Mouse (Mus musculus): ENCODE data around the gene Kdm6a. TPM values are rescaled to one million over a fixed set of nuclear protein-coding genes. Genes with fewer than 3 reads are reported as not detected.
A peak's percentile ranks its signal among the peaks of the same experiment; 100 is the strongest.

Gene Kdm6a
- 25.1 and 27.2 TPM in 2 replicates for polyA plus RNA-seq (2014; fragmentation: Nextera tagmentation; extraction: Ambion mirVana)

GRCm38 (mm10) chrX:18162192-18162857 lies at the start of gene Kdm6a:
Gene Kdm6a (plus strand): TSS chrX:18162575.
- Histone ChIP-seq H3K27me3 (ENCODE audit: control insufficient read depth, insufficient read depth, low read length) (no peaks in the 10 kb centered on the region), H3K9me3 (replicated peaks; ENCODE audit: control insufficient read depth, low read length) (no peaks in the 10 kb centered on the region), H3K9ac (ENCODE audit: low read depth, low read length) (peak within 1 kb of the TSS; percentile 93), H3K4me2 (peak within 1 kb of the TSS; percentile 69), H3K4me1 (ENCODE audit: control insufficient read depth, insufficient read depth, low read length) (no peaks in the 10 kb centered on the region), H3K27ac (ENCODE audit: low read depth, low read length) (peak within 1 kb of the TSS; percentile 97), H3K36me3 (ENCODE audit: control insufficient read depth, insufficient read depth, low read length) (no peaks in the 10 kb centered on the region), H3K4me3 (ENCODE audit: low read depth, low read length) (peak within 1 kb of the TSS; percentile 85)
- under 1% methylated on average over 48 of the region's 50 CpGs for whole genome bisulfite sequencing (ENCODE audit: insufficient replicate concordance)
- ATAC-seq (replicated peaks; ENCODE audit: insufficient number of reproducible peaks, low FRiP score, low TSS enrichment) = peak; percentile 99

DNA sequence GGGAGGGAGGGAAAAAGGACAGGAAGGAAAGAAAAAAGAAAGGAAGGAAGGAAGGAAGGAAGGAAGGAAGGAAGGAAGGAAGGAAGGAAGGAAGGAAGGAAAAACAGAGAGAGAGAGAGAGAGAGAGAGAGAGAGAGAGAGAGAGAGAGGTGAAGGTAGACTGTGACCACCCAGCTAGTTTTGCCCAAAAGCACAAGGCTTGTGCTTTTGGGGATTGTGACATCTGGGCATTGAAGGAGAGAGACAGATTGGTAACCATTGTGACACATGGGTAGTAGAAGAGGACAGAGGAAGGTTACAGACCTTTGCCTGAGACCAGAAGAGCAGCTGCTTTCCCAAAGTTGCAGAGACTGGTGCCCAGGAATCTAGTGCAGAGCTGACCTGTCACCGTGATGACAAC lies 16.8 kb upstream of the Kdm6a start, which contains the start of gene Dusp21:
TSS of gene Dusp21 (plus strand) at position 301 of the 400 bp plus-strand sequence.
- 75% methylated on average over 1 of the region's 1 CpGs for WGBS (ENCODE audit: insufficient replicate concordance)
- no peak within 1 kb of the TSS for H3K9ac ChIP-seq (ENCODE audit: low read depth, low read length)
- H3K4me3 ChIP-seq (ENCODE audit: low read depth, low read length) = no peak within 1 kb of the TSS
- H3K36me3 ChIP-seq (ENCODE audit: control insufficient read depth, insufficient read depth, low read length) = no peaks in the 10 kb centered on the region
- H3K4me1 ChIP-seq (ENCODE audit: control insufficient read depth, insufficient read depth, low read length) = no peaks in the 10 kb centered on the region
- no peak within 1 kb of the TSS for H3K4me2 ChIP-seq
- no peak within 1 kb of the TSS for H3K27ac ChIP-seq (ENCODE audit: low read depth, low read length)
- no peaks in the 10 kb centered on the region for H3K27me3 ChIP-seq (ENCODE audit: control insufficient read depth, insufficient read depth, low read length)
- ATAC-seq (replicated peaks; ENCODE audit: insufficient number of reproducible peaks, low FRiP score, low TSS enrichment) = no peak
- no peaks in the 10 kb centered on the region for H3K9me3 ChIP-seq (replicated peaks; ENCODE audit: control insufficient read depth, low read length)

- no peaks in the 10 kb centered on the region for H3K4me1 ChIP-seq (ENCODE audit: control insufficient read depth, insufficient read depth, low read length)
- no peaks in the 10 kb centered on the region for H3K27me3 ChIP-seq (ENCODE audit: control insufficient read depth, insufficient read depth, low read length)
- H3K4me2 ChIP-seq = peak overlapping the region; percentile 69
- peak overlapping the region; percentile 85; the same call in 1 of the 2 replicates for H3K4me3 ChIP-seq (ENCODE audit: low read depth, low read length)
- no peak overlapping the region for H3K9ac ChIP-seq (ENCODE audit: low read depth, low read length)
- no peak for ATAC-seq (replicated peaks; ENCODE audit: insufficient number of reproducible peaks, low FRiP score, low TSS enrichment)
- 62% methylated on average over 4 of the region's 4 CpGs for WGBS (ENCODE audit: insufficient replicate concordance)
- H3K27ac ChIP-seq (ENCODE audit: low read depth, low read length) = no peak overlapping the region
- H3K36me3 ChIP-seq (ENCODE audit: control insufficient read depth, insufficient read depth, low read length) = no peaks in the 10 kb centered on the region
- H3K9me3 ChIP-seq (replicated peaks; ENCODE audit: control insufficient read depth, low read length) = no peaks in the 10 kb centered on the region
Measured at GRCm38 (mm10) chrX:18160734-18161442, 1.5 kb upstream of the Kdm6a start.

DNA sequence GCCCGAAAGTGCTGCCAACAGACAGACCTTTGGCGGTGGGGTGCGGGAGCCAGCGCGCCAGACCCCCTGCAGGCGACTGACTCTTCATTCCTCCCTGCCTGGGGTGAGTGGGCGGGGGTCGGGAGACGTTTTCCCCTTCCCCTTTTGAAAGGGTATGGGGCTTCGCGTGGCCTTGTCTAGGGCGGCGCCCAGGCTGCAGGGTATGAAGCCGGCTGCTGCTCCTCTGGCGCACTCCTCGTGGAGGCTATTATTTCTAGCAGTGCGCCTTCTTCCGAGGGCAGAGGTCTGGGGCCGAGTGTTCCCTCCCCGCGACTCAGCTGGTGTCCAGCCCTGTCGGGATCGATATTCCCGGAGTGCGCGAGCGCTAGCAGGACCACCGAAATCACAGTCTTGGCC lies 581 bp upstream of the Kdm6a start:
- Histone ChIP-seq H3K9me3 (replicated peaks; ENCODE audit: control insufficient read depth, low read length) (no peaks in the 10 kb centered on the region), H3K27me3 (ENCODE audit: control insufficient read depth, insufficient read depth, low read length) (no peaks in the 10 kb centered on the region), H3K36me3 (ENCODE audit: control insufficient read depth, insufficient read depth, low read length) (no peaks in the 10 kb centered on the region), H3K4me2 (peak overlapping the region; percentile 69), H3K4me1 (ENCODE audit: control insufficient read depth, insufficient read depth, low read length) (no peaks in the 10 kb centered on the region), H3K4me3 (ENCODE audit: low read depth, low read length) (peak overlapping the region; percentile 85), H3K9ac (ENCODE audit: low read depth, low read length) (peak overlapping the region; percentile 85), H3K27ac (ENCODE audit: low read depth, low read length) (peak overlapping the region; percentile 94)
- peak; percentile 73 for ATAC-seq (replicated peaks; ENCODE audit: insufficient number of reproducible peaks, low FRiP score, low TSS enrichment)
- under 1% methylated on average over 28 of the region's 28 CpGs for WGBS (ENCODE audit: insufficient replicate concordance)

- Histone ChIP-seq H3K9me3 (replicated peaks; ENCODE audit: control insufficient read depth, low read length) (no peaks in the 10 kb centered on the region), H3K27ac (ENCODE audit: low read depth, low read length) (peak overlapping the region; percentile 97), H3K36me3 (ENCODE audit: control insufficient read depth, insufficient read depth, low read length) (no peaks in the 10 kb centered on the region), H3K4me2 (peak overlapping the region; percentile 64), H3K4me1 (ENCODE audit: control insufficient read depth, insufficient read depth, low read length) (no peaks in the 10 kb centered on the region), H3K9ac (ENCODE audit: low read depth, low read length) (peak overlapping the region; percentile 93), H3K4me3 (ENCODE audit: low read depth, low read length) (peak overlapping the region; percentile 85), H3K27me3 (ENCODE audit: control insufficient read depth, insufficient read depth, low read length) (no peaks in the 10 kb centered on the region)
- peak; percentile 31; the same call in 1 of the 2 replicates for ATAC-seq (replicated peaks; ENCODE audit: insufficient number of reproducible peaks, low FRiP score, low TSS enrichment)
- WGBS (ENCODE audit: insufficient replicate concordance) = under 1% methylated on average over 75 of the region's 95 CpGs
Measured at GRCm38 (mm10) chrX:18162861-18163731, 721 bp downstream of the Kdm6a start.

DNA sequence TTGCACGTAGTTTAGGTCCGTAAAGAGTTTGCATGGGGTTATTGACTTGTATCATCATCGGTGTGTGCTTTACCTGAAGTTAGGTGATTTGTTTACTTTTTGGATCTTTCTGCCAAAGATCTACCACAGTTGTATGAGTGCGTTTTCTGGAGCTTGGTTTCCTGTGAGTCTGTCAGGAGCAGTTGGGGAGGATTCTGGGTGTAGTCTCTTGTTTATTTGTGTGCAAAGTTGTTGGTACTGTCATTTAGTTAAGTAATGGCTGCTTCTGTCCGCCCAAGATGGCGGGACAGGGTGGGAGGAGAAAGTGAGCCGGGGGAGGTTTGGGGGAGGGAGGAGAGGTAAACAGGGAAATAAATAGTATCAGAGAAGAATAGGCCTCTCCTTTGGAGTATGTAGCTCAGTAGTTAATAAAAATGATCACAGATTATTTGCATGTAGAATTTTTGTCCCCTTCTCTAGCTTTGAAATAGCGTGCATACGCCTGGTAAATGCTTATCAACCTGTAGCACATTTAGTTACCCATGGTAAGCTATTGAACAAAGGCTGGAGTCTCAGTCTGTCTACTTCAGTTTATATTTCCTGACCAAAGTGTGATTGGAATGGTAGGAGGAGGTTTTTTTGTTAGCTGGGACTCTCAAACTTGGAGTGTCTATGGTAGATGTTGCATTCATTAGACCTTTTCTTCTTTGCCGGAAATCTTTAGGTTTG lies 1.7 kb downstream of the Kdm6a start:
- peak overlapping the region; percentile 64 for H3K4me2 ChIP-seq
- H3K27me3 ChIP-seq (ENCODE audit: control insufficient read depth, insufficient read depth, low read length) = no peaks in the 10 kb centered on the region
- no peaks in the 10 kb centered on the region for H3K36me3 ChIP-seq (ENCODE audit: control insufficient read depth, insufficient read depth, low read length)
- no peaks in the 10 kb centered on the region for H3K9me3 ChIP-seq (replicated peaks; ENCODE audit: control insufficient read depth, low read length)
- no peaks in the 10 kb centered on the region for H3K4me1 ChIP-seq (ENCODE audit: control insufficient read depth, insufficient read depth, low read length)
- ATAC-seq (replicated peaks; ENCODE audit: insufficient number of reproducible peaks, low FRiP score, low TSS enrichment) = no peak
- H3K9ac ChIP-seq (ENCODE audit: low read depth, low read length) = peak overlapping the region; percentile 93
- WGBS (ENCODE audit: insufficient replicate concordance) = 3% methylated on average over 10 of the region's 10 CpGs
- H3K27ac ChIP-seq (ENCODE audit: low read depth, low read length) = peak overlapping the region; percentile 97
- peak overlapping the region; percentile 85 for H3K4me3 ChIP-seq (ENCODE audit: low read depth, low read length)

- H3K36me3 ChIP-seq (ENCODE audit: control insufficient read depth, insufficient read depth, low read length) = no peaks in the 10 kb centered on the region
- H3K9me3 ChIP-seq (replicated peaks; ENCODE audit: control insufficient read depth, low read length) = no peaks in the 10 kb centered on the region
- H3K27ac ChIP-seq (ENCODE audit: low read depth, low read length) = no peak overlapping the region
- 54% methylated on average over 2 of the region's 2 CpGs for WGBS (ENCODE audit: insufficient replicate concordance)
- no peak overlapping the region for H3K4me3 ChIP-seq (ENCODE audit: low read depth, low read length)
- H3K9ac ChIP-seq (ENCODE audit: low read depth, low read length) = no peak overlapping the region
- no peak for ATAC-seq (replicated peaks; ENCODE audit: insufficient number of reproducible peaks, low FRiP score, low TSS enrichment)
- no peak overlapping the region for H3K4me2 ChIP-seq
- no peaks in the 10 kb centered on the region for H3K4me1 ChIP-seq (ENCODE audit: control insufficient read depth, insufficient read depth, low read length)
- no peaks in the 10 kb centered on the region for H3K27me3 ChIP-seq (ENCODE audit: control insufficient read depth, insufficient read depth, low read length)
Measured at GRCm38 (mm10) chrX:18165121-18165520, 2.7 kb downstream of the Kdm6a start.

DNA sequence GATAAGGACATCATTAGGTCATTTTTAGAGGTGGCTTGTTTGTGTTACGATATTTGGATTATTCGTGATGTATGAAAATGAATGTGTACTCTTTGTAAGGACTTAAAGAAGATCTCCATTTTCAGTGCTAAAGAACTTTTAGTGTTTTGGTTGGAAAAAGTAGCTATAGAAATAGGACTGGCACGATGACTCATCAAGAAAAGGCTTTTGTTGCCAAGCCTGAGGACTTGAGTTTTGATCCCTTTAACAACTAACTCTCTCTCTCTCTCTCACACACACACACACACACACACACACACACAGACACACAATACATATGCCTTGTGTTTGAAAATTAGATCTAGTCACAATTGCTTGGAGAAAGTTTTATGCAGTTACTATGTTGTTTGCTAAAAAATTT lies 4.6 kb downstream of the Kdm6a start:
- Histone ChIP-seq H3K9me3 (replicated peaks; ENCODE audit: control insufficient read depth, low read length) (no peaks in the 10 kb centered on the region), H3K36me3 (ENCODE audit: control insufficient read depth, insufficient read depth, low read length) (no peaks in the 10 kb centered on the region), H3K4me2 (no peak overlapping the region), H3K27ac (ENCODE audit: low read depth, low read length) (no peak overlapping the region), H3K4me1 (ENCODE audit: control insufficient read depth, insufficient read depth, low read length) (no peaks in the 10 kb centered on the region), H3K4me3 (ENCODE audit: low read depth, low read length) (no peak overlapping the region), H3K9ac (ENCODE audit: low read depth, low read length) (no peak overlapping the region), H3K27me3 (ENCODE audit: control insufficient read depth, insufficient read depth, low read length) (no peaks in the 10 kb centered on the region)
- ATAC-seq (replicated peaks; ENCODE audit: insufficient number of reproducible peaks, low FRiP score, low TSS enrichment) = no peak
- WGBS (ENCODE audit: insufficient replicate concordance) = 85% methylated on average over 3 of the region's 3 CpGs
